Mouse (Mus musculus): ENCODE data around the gene Olfr881. TPM values are rescaled to one million over a fixed set of nuclear protein-coding genes. Genes with fewer than 3 reads are reported as not detected.

Olfr881 gene
- total RNA-seq (2021) = not detected

GRCm38 (mm10) chr9:37991525-37991924, at the start of gene Olfr881:
Olfr881 (plus strand) TSS chr9:37991825.
- intact Hi-C loops (cut with DNase I) = no loop called here
- DNase-seq = no peak

GRCm38 (mm10) chr9:37998581-37999204, 7.1 kb downstream of the Olfr881 start:
- intact Hi-C loops (cut with DNase I) = no loop called here

GRCm38 (mm10) chr9:38000021-38000420, 8.4 kb downstream of the Olfr881 start:
- intact Hi-C loops (cut with DNase I) = no loop called here
- no peak for DNase-seq

More at GRCm38 (mm10) chr9:37998581-37999204, 7.1 kb downstream of the Olfr881 start:
- DNase-seq = no peak

GRCm38 (mm10) chr9:38025508-38025907, 33.9 kb downstream of the Olfr881 start, which contains the start of gene Olfr883:
Olfr883 (plus strand) TSS chr9:38025808.
- DNase-seq = no peak
- intact Hi-C loops (cut with DNase I) = no loop called here

Other genes with a start within 250 kb of the Olfr881 start
- gene Olfr874, start 246.7 kb upstream of the Olfr881 start, total RNA-seq (2021) = not detected
- gene Olfr875, start 220.0 kb upstream of the Olfr881 start, total RNA-seq (2021) = not detected
- not detected for gene Olfr876, start 188.8 kb upstream of the Olfr881 start, total RNA-seq (2021)
- not detected for gene Olfr877, start 137.6 kb upstream of the Olfr881 start, total RNA-seq (2021)
- gene Olfr145, start 95.1 kb upstream of the Olfr881 start, total RNA-seq (2021) = not detected
- gene Olfr878, start 74.0 kb upstream of the Olfr881 start, total RNA-seq (2021) = not detected
- gene Olfr883, start 34.0 kb downstream of the Olfr881 start, total RNA-seq (2021) = not detected
- gene Olfr884, start 54.7 kb downstream of the Olfr881 start, total RNA-seq (2021) = not detected
- not detected for gene Olfr885, start 69.5 kb downstream of the Olfr881 start, total RNA-seq (2021)
- not detected for gene Olfr887, start 92.2 kb downstream of the Olfr881 start, total RNA-seq (2021)
- not detected for gene Olfr888, start 116.3 kb downstream of the Olfr881 start, total RNA-seq (2021)
- not detected for gene Olfr889, start 123.4 kb downstream of the Olfr881 start, total RNA-seq (2021)
- not detected for gene Olfr890, start 150.7 kb downstream of the Olfr881 start, total RNA-seq (2021)
- not detected for gene Olfr891, start 189.0 kb downstream of the Olfr881 start, total RNA-seq (2021)
- not detected for gene Olfr893, start 216.5 kb downstream of the Olfr881 start, total RNA-seq (2021)
- gene Olfr894, start 226.2 kb downstream of the Olfr881 start, total RNA-seq (2021) = not detected

All from heart, postnatal 10 days (tissue).